Mouse (Mus musculus) cortical plate, adult 2 months (tissue): ENCODE results near the gene Atf3.

Experiments
- CTCF ChIP-seq: fragments of 200-500 bp; IDR thresholded peaks from 2 replicates; pipeline ENCODE4 v1.5.1; 2011; ENCODE audit warnings: mild to moderate bottlenecking, control low read depth, low read length; ENCODE audit not compliant: insufficient read depth; ENCODE audit errors: extremely low read depth
- POLR2A ChIP-seq: fragments of 200-500 bp; IDR thresholded peaks from 2 replicates; pipeline ENCODE4 v1.6.1; 2011; ENCODE audit warnings: mild to moderate bottlenecking, low read length, control low read depth; ENCODE audit not compliant: insufficient read depth; ENCODE audit errors: extremely low read depth

DNA sequence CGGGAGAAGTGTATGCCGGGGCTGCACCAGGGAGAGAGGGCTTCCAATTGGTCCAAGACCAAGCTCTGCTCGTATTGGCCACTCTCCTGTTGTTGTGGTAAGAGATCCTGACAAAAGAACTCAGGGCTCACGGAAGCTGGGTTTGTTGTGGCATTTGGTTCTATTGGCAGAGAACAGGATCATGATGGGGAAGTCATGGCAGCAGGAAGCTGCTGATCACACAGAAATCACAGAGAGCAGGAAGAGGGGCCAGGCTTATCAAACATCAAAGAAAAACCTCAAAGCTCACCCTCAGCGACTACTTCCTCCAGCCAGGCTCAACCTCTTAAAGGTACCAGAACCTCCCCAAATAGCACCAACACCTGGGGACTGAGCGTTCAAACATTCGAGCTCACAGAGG lies 41.3 kb upstream of the Atf3 start:
- no peak for TF ChIP-seq POLR2A
- no peak for TF ChIP-seq CTCF
